In the genomic region with DNA sequence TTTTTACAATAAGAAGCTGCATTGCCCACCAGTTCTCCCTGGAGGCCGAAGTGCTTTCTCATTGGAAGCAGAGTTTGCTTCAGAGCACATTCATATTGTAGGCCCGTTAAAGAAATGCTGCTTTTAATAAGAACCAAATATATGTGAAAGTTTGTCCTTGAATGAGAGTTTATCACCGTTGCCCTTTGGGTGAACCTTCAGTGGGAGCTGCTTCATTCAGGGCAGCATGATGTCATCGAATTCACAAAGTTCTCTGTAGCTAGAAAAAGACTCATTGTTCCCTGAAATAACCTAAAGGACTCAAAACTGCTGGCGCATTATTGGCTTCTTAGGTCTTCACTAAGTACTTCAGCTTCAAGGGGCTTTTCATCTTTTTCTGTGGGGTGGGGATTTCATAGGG, we compare ENCODE assay signal across 13 mouse cellular contexts.
A peak's percentile ranks its signal among the peaks of the same experiment; 100 is the strongest.
DNase-seq lines count a peak whose midpoint lies in the region; ATAC-seq lines count a peak whose summit lies in the region.
"Had no signal": no experiment of that assay in that cellular context is flagged by ENCODE, and none has a peak within 500 bp of the region (broad histone marks: within the 10 kb centered on the region; RNA-seq: fewer than 3 reads in every experiment).

No protein-coding gene starts in this region.

- no peaks in the 10 kb centered on the region for H3K9me3 ChIP-seq in heart, embryonic 12.5 days (replicated peaks)
- H3K9me3 ChIP-seq: intestine, embryonic 15.5 days; neural tube, embryonic 12.5 days had no signal

- H3K4me2 ChIP-seq in heart, embryonic 12.5 days = peak overlapping the region; percentile 3
- H3K4me2 ChIP-seq: intestine, embryonic 15.5 days; neural tube, embryonic 12.5 days had no signal

- ATAC-seq in heart, embryonic 12.5 days (ENCODE audit: insufficient number of reproducible peaks, low FRiP score) = peak; percentile 29; the same call in 1 of the 2 replicates
- ATAC-seq: forebrain, postnatal 0 days; intestine, embryonic 15.5 days had no signal

- 22% methylated on average over 5 of the region's 5 CpGs for WGBS in heart, embryonic 12.5 days

- H3K36me3 ChIP-seq in heart, embryonic 12.5 days = no peaks in the 10 kb centered on the region
- H3K36me3 ChIP-seq: intestine, embryonic 15.5 days; neural tube, embryonic 12.5 days had no signal

- no peak overlapping the region for H3K9ac ChIP-seq in heart, embryonic 12.5 days
- H3K9ac ChIP-seq: forebrain, postnatal 0 days; intestine, embryonic 15.5 days; neural tube, embryonic 12.5 days had no signal

- DNase-seq in kidney, adult 9 months = peak; percentile 13
- no peak for DNase-seq in kidney, postnatal 4 days
- peak; percentile 9 for DNase-seq in 3T3-L1 (ENCODE audit: low read depth, low spot score)
- peak; percentile 76 for DNase-seq in Muller cell, postnatal 12 days (ENCODE audit: inconsistent ontology term)
- DNase-seq in ovary, postnatal 14 days (ENCODE audit: low spot score) = no peak
- DNase-seq in B cell, adult 2 months = no peak
- DNase-seq: cerebellum, postnatal 10 days; forebrain, postnatal 0 days; thymus, postnatal 25 days had no signal

- H3K4me3 ChIP-seq in heart, embryonic 12.5 days = no peak overlapping the region
- H3K4me3 ChIP-seq: intestine, embryonic 15.5 days; neural tube, embryonic 12.5 days had no signal

- H3K27ac ChIP-seq in heart, embryonic 12.5 days (ENCODE audit: poor library complexity, severe bottlenecking) = peak overlapping the region; percentile 88
- H3K27ac ChIP-seq: intestine, embryonic 15.5 days; macrophage; neural tube, embryonic 12.5 days had no signal

- H3K27me3 ChIP-seq in heart, embryonic 12.5 days (replicated peaks) = no peaks in the 10 kb centered on the region
- H3K27me3 ChIP-seq: intestine, embryonic 15.5 days; neural tube, embryonic 12.5 days had no signal

- peaks cover 43% of the 10 kb centered on the region for H3K4me1 ChIP-seq in heart, embryonic 12.5 days (replicated peaks)

Comparison
In these comparisons a context has a peak if more than half of its experiments do, and no peak if none do; other contexts are left out.
1. DNase-seq: peak in kidney, adult 9 months (single experiment), 3T3-L1 (single experiment) and Muller cell, postnatal 12 days (single experiment); none in kidney, postnatal 4 days (0 of 2), ovary, postnatal 14 days (single experiment) and B cell, adult 2 months (0 of 2).